Mouse (Mus musculus): ENCODE data around the gene Trim66. TPM values are rescaled to one million over a fixed set of nuclear protein-coding genes. Genes with fewer than 3 reads are reported as not detected.

Trim66 gene
- polyA plus RNA-seq, 1 experiment: 0.55 TPM

DNA sequence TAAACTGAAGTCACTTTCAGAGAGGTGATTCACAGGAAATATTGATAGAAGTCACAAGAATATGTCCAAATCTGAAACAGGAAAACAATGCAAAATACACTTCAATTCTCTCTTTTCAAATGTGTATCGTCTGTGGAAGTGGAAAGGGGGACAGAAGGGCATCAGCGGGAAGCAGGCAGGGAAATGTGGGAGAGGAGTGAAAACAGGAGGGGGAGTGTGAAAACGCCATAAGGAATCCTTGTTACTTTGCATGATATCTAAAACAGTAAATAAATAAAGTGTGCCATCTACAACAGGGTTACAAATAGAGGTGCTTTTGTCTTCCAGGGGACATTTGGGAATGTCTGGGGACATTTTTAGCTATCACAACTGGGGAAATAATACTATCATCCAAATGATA lies 108.6 kb downstream of the Trim66 start:
- H3K4me3 ChIP-seq: no peak overlapping the region
- no peaks in the 10 kb centered on the region for H3K36me3 ChIP-seq (ENCODE audit: control insufficient read depth, insufficient read depth)
- no peaks in the 10 kb centered on the region for H3K27me3 ChIP-seq (ENCODE audit: control insufficient read depth, insufficient read depth, insufficient read length)
- TF ChIP-seq TCF12 (IDR thresholded peaks at IDR 0.05; ENCODE audit: insufficient read depth, poor library complexity, severe bottlenecking) (no peak), MAX (IDR thresholded peaks at IDR 0.05; ENCODE audit: low read depth) (no peak), MYOG (IDR thresholded peaks at IDR 0.05; ENCODE audit: control insufficient read depth in 1 of 3, insufficient read depth in 1 of 3, insufficient read length in 2 of 3, low read depth in 2 of 3) (no peak), MYOD1 (IDR thresholded peaks at IDR 0.05; ENCODE audit: control insufficient read depth in 1 of 3, insufficient read length in 2 of 3, low read depth in 2 of 3) (no peak)
- no peak overlapping the region for H3K4me2 ChIP-seq (ENCODE audit: low read depth)
- no peak overlapping the region for H3ac ChIP-seq (ENCODE audit: control insufficient read depth, insufficient read length)
- no peaks in the 10 kb centered on the region for H3K79me2 ChIP-seq (ENCODE audit: control insufficient read depth, insufficient read depth)

Other genes starting within 250 kb of the Trim66 start
- gene Stk33, start 69.1 kb downstream of the Trim66 start, polyA plus RNA-seq (2012; fragmentation: generic; extraction: Trizol): 0.04 TPM
- 1,271 TPM for gene Rpl27a, start 11.0 kb upstream of the Trim66 start, polyA plus RNA-seq (2012; fragmentation: generic; extraction: Trizol)
- gene St5, start 195.5 kb upstream of the Trim66 start, polyA plus RNA-seq (2012; fragmentation: generic; extraction: Trizol): 34.1 TPM
- gene Akip1, start 195.6 kb upstream of the Trim66 start, polyA plus RNA-seq (2012; fragmentation: generic; extraction: Trizol): 17.8 TPM
- gene BC051019, start 215.7 kb upstream of the Trim66 start, polyA plus RNA-seq (2012; fragmentation: generic; extraction: Trizol): 33.3 TPM
- gene Ascl3, start 223.6 kb upstream of the Trim66 start, polyA plus RNA-seq (2012; fragmentation: generic; extraction: Trizol): 0.24 TPM
- gene Tmem9b, start 244.7 kb upstream of the Trim66 start, polyA plus RNA-seq (2012; fragmentation: generic; extraction: Trizol): 57.1 TPM

Data from myocyte (in vitro differentiated cells).